Mouse (Mus musculus): Measurements from ENCODE around the gene Nup210l. TPM values are rescaled to one million over a fixed set of nuclear protein-coding genes. Genes with fewer than 3 reads are reported as not detected.
"Not testable (repeated sequence)": the region's sequence is repeated elsewhere in the genome, so short reads cannot be mapped to it uniquely, and the experiment has no call there.

The Nup210l gene
- total RNA-seq, 1 experiment from 2014 or later: 0.19 TPM

GRCm38 (mm10) chr3:90247630-90247959 lies 143.7 kb downstream of the Nup210l start:
- ATAC-seq (replicated peaks; ENCODE audit: insufficient number of reproducible peaks, low FRiP score, low TSS enrichment, poor library complexity, severe bottlenecking): no peak

- peak; percentile 93 for ATAC-seq (replicated peaks; ENCODE audit: insufficient number of reproducible peaks, low FRiP score, low TSS enrichment, poor library complexity, severe bottlenecking)
Observed at GRCm38 (mm10) chr3:90247960-90248745, 144.2 kb downstream of the Nup210l start, which contains the start of gene Slc39a1. Gene Slc39a1, plus strand, starts transcription at chr3:90248172.

- peak; percentile 7; the same call in 1 of the 2 replicates for ATAC-seq (replicated peaks; ENCODE audit: insufficient number of reproducible peaks, low FRiP score, low TSS enrichment, poor library complexity, severe bottlenecking)
Observed at GRCm38 (mm10) chr3:90248746-90249100, 144.8 kb downstream of the Nup210l start.

- no peak for ATAC-seq (replicated peaks; ENCODE audit: insufficient number of reproducible peaks, low FRiP score, low TSS enrichment, poor library complexity, severe bottlenecking)
Observed at GRCm38 (mm10) chr3:90250791-90251190, 146.9 kb downstream of the Nup210l start.

- not testable (repeated sequence) for ATAC-seq (replicated peaks; ENCODE audit: insufficient number of reproducible peaks, low FRiP score, low TSS enrichment, poor library complexity, severe bottlenecking)
Observed at GRCm38 (mm10) chr3:90251731-90252226, 147.8 kb downstream of the Nup210l start.

GRCm38 (mm10) chr3:90252659-90253058 lies 148.7 kb downstream of the Nup210l start:
- not testable (repeated sequence) for ATAC-seq (replicated peaks; ENCODE audit: insufficient number of reproducible peaks, low FRiP score, low TSS enrichment, poor library complexity, severe bottlenecking)

DNA sequence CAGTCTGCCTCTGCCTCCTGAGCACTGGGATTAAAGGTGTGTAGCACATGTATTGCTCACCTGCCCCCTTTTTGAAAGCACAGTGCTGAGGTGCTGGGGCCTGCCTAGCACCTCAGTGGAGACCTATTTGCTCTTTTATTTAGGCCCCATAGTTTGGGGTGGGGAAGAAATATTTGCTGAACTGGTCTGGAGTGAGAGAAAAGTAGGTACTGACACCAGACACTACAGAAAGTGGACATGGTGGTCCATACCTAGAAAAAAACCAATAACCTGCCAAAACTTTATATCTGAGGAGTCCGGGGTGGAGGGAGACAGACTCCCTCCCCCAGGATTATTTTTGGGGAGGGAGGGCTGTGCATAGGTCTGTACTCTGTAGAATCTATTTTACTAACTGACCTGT lies 149.2 kb downstream of the Nup210l start:
- not testable (repeated sequence) for ATAC-seq (replicated peaks; ENCODE audit: insufficient number of reproducible peaks, low FRiP score, low TSS enrichment, poor library complexity, severe bottlenecking)

DNA sequence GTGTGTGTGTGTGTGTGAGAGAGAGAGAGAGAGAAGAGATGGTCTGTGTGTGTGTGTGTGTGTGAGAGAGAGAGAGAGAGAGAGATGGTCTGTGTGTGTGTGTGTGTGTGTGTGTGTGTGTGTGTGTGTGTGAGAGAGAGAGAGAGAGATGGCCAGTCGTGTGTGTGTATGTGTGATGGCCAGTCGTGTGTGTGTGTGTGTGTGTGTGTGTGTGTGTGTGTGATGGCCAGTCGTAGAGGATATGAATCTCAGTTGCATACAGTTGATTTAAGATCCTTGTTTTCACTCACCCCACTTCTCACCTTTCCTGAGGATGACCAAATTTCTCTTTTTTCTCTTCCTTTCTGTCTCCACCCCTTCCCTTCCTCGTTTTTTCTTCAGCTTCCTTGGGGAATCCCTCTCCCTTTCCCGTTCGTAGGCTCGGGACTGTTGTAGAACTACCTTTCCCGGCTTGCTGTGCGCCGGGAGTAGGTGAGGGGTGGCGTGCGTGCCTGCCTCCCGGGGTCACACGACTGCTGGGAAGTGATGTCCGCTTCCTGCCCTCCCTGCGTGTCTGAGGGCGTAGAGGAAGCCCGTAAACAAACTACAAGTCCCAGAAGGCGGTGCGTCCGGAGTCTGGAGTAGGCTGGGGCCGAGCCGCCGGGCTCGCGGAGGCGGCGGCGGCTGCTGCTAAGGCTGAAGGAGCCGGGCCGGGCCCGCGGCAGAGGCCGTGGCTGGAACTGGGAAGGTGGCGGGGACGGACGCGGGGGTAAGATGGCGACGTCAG lies 149.9 kb downstream of the Nup210l start, which contains the start of gene Crtc2:
TSS of gene Crtc2 (plus strand) at position 511 of the 766 bp plus-strand sequence.
- ATAC-seq (replicated peaks; ENCODE audit: insufficient number of reproducible peaks, low FRiP score, low TSS enrichment, poor library complexity, severe bottlenecking): peak; percentile 98

DNA sequence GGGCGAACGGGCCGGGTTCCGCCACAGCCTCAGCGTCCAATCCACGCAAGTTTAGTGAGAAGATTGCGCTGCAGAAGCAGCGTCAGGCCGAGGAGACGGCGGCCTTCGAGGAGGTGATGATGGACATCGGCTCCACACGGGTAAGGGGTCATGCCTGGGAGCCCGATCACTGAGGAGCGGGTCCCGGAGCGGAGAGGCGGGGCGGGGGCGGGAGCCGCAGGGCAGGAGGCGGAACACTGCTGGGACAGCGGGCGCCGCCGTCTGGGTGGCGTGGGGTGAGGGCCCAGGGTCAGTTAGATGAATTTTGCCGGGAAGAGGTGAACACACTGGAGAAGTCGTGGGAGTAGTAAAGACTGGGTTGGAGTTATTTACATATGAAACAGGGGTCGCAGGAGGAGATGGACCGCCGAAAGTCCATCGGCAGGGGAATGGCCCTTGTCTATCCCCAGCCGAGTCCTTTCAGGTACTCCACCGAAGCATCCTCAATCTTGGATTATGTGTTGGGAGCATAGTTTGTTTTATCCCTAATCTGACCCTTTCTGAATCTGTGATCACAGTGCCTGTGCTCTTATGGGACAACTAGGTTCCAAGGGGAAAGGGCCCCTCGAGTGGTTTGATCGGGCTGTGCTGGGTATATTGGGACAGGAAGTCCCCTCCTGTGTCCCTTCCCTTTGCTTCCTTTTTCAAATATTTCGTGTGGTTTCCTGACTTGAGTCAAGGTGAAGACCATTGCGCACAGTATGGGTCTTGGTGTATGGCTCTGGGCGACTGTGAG lies 150.7 kb downstream of the Nup210l start:
- ATAC-seq (replicated peaks; ENCODE audit: insufficient number of reproducible peaks, low FRiP score, low TSS enrichment, poor library complexity, severe bottlenecking): peak; percentile 23

DNA sequence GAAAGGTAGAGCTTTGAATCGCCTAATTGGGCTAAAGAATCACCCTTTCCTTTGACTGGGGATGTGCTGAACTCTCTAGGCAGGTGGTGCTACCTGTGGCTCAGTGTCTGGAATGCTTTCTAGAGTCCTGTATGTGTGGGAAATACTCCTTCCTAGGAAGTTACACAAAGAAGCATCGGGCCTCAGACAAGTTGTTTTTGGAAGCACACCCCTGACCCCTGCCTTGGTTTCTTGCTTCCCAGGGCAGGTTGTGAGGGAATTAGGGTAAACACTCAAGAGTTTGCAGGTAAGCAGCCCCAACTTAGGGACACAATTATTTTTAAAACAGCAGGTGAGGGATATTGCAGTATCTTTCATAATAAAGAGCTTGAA lies 151.2 kb downstream of the Nup210l start:
- ATAC-seq (replicated peaks; ENCODE audit: insufficient number of reproducible peaks, low FRiP score, low TSS enrichment, poor library complexity, severe bottlenecking): no peak

DNA sequence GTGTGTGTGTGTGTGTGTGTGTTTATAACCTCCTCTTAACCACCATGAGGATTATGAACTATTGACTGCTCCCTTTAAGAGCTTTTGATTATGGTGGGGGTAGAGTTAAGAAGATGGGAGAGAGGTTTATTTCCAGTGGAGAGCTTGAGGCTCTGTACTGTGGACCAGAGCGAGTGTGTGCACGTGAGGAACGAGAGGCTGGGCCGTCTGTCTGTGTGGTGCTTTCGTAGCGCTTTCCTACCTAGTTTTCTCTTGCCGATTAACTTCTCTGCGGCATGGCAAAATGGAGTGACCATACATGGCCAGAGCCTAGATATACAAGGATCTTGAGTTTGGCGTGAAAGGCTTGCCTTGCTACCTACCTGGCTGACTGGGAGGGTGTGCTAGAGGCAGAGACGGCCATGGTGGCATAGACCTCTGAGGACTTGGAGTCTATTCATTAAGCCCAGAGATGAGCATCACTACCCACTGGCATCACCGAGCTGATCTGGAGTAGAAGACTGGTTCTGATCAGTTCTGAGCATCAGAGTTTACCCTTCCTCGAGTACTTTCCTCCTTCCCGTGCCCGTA lies 151.9 kb downstream of the Nup210l start:
- ATAC-seq (replicated peaks; ENCODE audit: insufficient number of reproducible peaks, low FRiP score, low TSS enrichment, poor library complexity, severe bottlenecking): no peak

- ATAC-seq (replicated peaks; ENCODE audit: insufficient number of reproducible peaks, low FRiP score, low TSS enrichment, poor library complexity, severe bottlenecking): no peak
Observed at GRCm38 (mm10) chr3:90256731-90257530, 153.0 kb downstream of the Nup210l start.

GRCm38 (mm10) chr3:90258521-90258920 lies 154.6 kb downstream of the Nup210l start:
- no peak for ATAC-seq (replicated peaks; ENCODE audit: insufficient number of reproducible peaks, low FRiP score, low TSS enrichment, poor library complexity, severe bottlenecking)

Other genes with a start within 250 kb of the Nup210l start
- gene Il6ra, start 190.9 kb upstream of the Nup210l start, total RNA-seq (2017): 36.2 to 60.6 TPM (median 43.2 TPM) in 3 replicates
- gene Atp8b2, start 140.6 kb upstream of the Nup210l start, total RNA-seq (2017): 67.8 to 132 TPM (median 89.1 TPM) in 3 replicates
- gene Hax1, start 105.4 kb upstream of the Nup210l start, total RNA-seq (2017): 44.9 to 89.5 TPM (median 54.6 TPM) in 3 replicates
- gene 4933434E20Rik, start 52.5 kb upstream of the Nup210l start, total RNA-seq (2017): 71.0 to 80.3 TPM (median 79.6 TPM) in 3 replicates
- 84.5 to 177 TPM (median 158 TPM) in 3 replicates for gene Ubap2l, start 51.5 kb upstream of the Nup210l start, total RNA-seq (2017)
- gene Tpm3, start 31.5 kb upstream of the Nup210l start, total RNA-seq (2017): 927 to 1,272 TPM (median 1,055 TPM) in 3 replicates
- gene Rps27, start 109.5 kb downstream of the Nup210l start, total RNA-seq (2017): 4,989 to 6,509 TPM (median 5,955 TPM) in 3 replicates
- not detected in 3 replicates for gene Rab13, start 109.6 kb downstream of the Nup210l start, total RNA-seq (2017)
- 64.6 to 97.8 TPM (median 65.2 TPM) in 3 replicates for gene Jtb, start 127.5 kb downstream of the Nup210l start, total RNA-seq (2017)
- gene Creb3l4, start 139.4 kb downstream of the Nup210l start, total RNA-seq (2017): 0.49 to 1.1 TPM in 2 of 3 replicates, not detected in the other
- 32.3 to 49.4 TPM (median 46.6 TPM) in 3 replicates for gene Slc39a1, start 144.0 kb downstream of the Nup210l start, total RNA-seq (2017)
- gene Crtc2, start 150.0 kb downstream of the Nup210l start, total RNA-seq (2017): 19.2 to 40.7 TPM (median 19.9 TPM) in 3 replicates
- 15.4 to 39.1 TPM (median 16.3 TPM) in 3 replicates for gene Dennd4b, start 161.1 kb downstream of the Nup210l start, total RNA-seq (2017)
- gene Gatad2b, start 189.0 kb downstream of the Nup210l start, total RNA-seq (2017): 26.9 to 46.5 TPM (median 34.1 TPM) in 3 replicates

Measured in monocyte, adult 5-6 weeks (primary cell).